Mouse (Mus musculus) gastrocnemius, adult 8-10 months (tissue): ENCODE results near the gene Tmem203. TPM values are rescaled to one million over a fixed set of nuclear protein-coding genes. Genes with fewer than 3 reads are reported as not detected.

Source experiments
- DNase-seq, 2 experiments: peaks; one replicate each; pipeline ENCODE4 v3.0.0; 2022; ENCODE audit warnings: low spot score in 2 of 2
- total RNA-seq, 4 experiments: library from RNA; stranded (reverse); gene quantifications; 2 replicates each; pipeline ENCODE4 v1.2.4; 2022

Gene Tmem203
- total RNA-seq, 4 experiments from 2014 or later: 11.7 to 14.1 (median 13.1) TPM

GRCm38 (mm10) chr2:25290101-25290815 lies 35.0 kb downstream of the Tmem203 start:
- no peak for DNase-seq

- no peak for DNase-seq
Observed at GRCm38 (mm10) chr2:25290816-25291130, 35.5 kb downstream of the Tmem203 start.

- no peak for DNase-seq
Observed at GRCm38 (mm10) chr2:25291184-25292053, 36.2 kb downstream of the Tmem203 start.

- no peak for DNase-seq
Observed at GRCm38 (mm10) chr2:25292054-25292544, 36.9 kb downstream of the Tmem203 start.

- peak; percentile 60 to 63 for DNase-seq
Observed at GRCm38 (mm10) chr2:25292856-25293255, 37.6 kb downstream of the Tmem203 start.

GRCm38 (mm10) chr2:25293706-25294105 lies 38.5 kb downstream of the Tmem203 start:
- no peak for DNase-seq

- no peak for DNase-seq
Observed at GRCm38 (mm10) chr2:25297093-25297492, 41.9 kb downstream of the Tmem203 start.

- no peak for DNase-seq
Observed at GRCm38 (mm10) chr2:25298046-25298445, 42.8 kb downstream of the Tmem203 start.

- DNase-seq: no peak
Observed at GRCm38 (mm10) chr2:25303452-25303851, 48.2 kb downstream of the Tmem203 start.

GRCm38 (mm10) chr2:25303931-25304656 lies 48.9 kb downstream of the Tmem203 start:
- DNase-seq: no peak

- no peak for DNase-seq
Observed at GRCm38 (mm10) chr2:25304657-25305541, 49.7 kb downstream of the Tmem203 start.

Other genes starting within 250 kb of the Tmem203 start
- 1 to 10 TPM; 5.6 to 8.4 (median 7.2) TPM for gene Nsmf, start 201.1 kb upstream of the Tmem203 start, total RNA-seq
- gene Entpd8, start 175.1 kb upstream of the Tmem203 start, total RNA-seq: not detected
- gene Noxa1, start 160.3 kb upstream of the Tmem203 start, total RNA-seq: not detected
- 1 to 10 TPM; 3.0 to 7.1 (median 5.9) TPM for gene Nrarp, start 74.7 kb upstream of the Tmem203 start, total RNA-seq
- gene Tor4a, start 58.6 kb upstream of the Tmem203 start, total RNA-seq: under 1 TPM; 0.48 to 0.92 (median 0.76) TPM
- 10 to 100 TPM; 20.8 to 28.3 (median 22.6) TPM for gene Nelfb, start 44.0 kb upstream of the Tmem203 start, total RNA-seq
- not detected for gene Stpg3, start 40.8 kb upstream of the Tmem203 start, total RNA-seq
- gene Fam166a, start 36.7 kb upstream of the Tmem203 start, total RNA-seq: not detected
- 100 to 1,000 TPM; 228 to 239 (median 232) TPM for gene Tubb4b, start 30.7 kb upstream of the Tmem203 start, total RNA-seq
- not detected for gene Slc34a3, start 21.1 kb upstream of the Tmem203 start, total RNA-seq
- not detected for gene Rnf224, start 18.7 kb upstream of the Tmem203 start, total RNA-seq
- under 1 TPM; 0.36 to 0.87 (median 0.69) TPM for gene Rnf208, start 13.2 kb upstream of the Tmem203 start, total RNA-seq
- not detected for gene Cysrt1, start 13.0 kb upstream of the Tmem203 start, total RNA-seq
- 1 to 10 TPM in 2 of 4 experiments, under 1 TPM in 2; 0.54 to 1.8 (median 1.2) TPM for gene AL732309.1, start 8.6 kb upstream of the Tmem203 start, total RNA-seq
- 1 to 10 TPM; 2.0 to 5.3 (median 2.6) TPM for gene Tprn, start 7.2 kb downstream of the Tmem203 start, total RNA-seq
- 10 to 100 TPM; 29.0 to 36.4 (median 31.2) TPM for gene Ssna1, start 17.0 kb downstream of the Tmem203 start, total RNA-seq
- 10 to 100 TPM; 30.4 to 33.4 (median 31.3) TPM for gene Anapc2, start 17.0 kb downstream of the Tmem203 start, total RNA-seq
- not detected for gene Tmem210, start 32.7 kb downstream of the Tmem203 start, total RNA-seq
- gene Lrrc26, start 34.5 kb downstream of the Tmem203 start, total RNA-seq: not detected
- gene Grin1, start 63.7 kb downstream of the Tmem203 start, total RNA-seq: not detected
- 10 to 100 TPM; 13.9 to 15.0 (median 14.4) TPM for gene Man1b1, start 76.9 kb downstream of the Tmem203 start, total RNA-seq
- 10 to 100 TPM; 12.8 to 20.3 (median 16.7) TPM for gene Dpp7, start 100.9 kb downstream of the Tmem203 start, total RNA-seq
- 10 to 100 TPM in 1 of 4 experiments, 1 to 10 TPM in 3; 3.6 to 11.9 (median 4.8) TPM for gene Uap1l1, start 110.2 kb downstream of the Tmem203 start, total RNA-seq
- not detected for gene Sapcd2, start 116.9 kb downstream of the Tmem203 start, total RNA-seq
- 1 to 10 TPM; 3.8 to 8.0 (median 6.2) TPM for gene Entpd2, start 140.4 kb downstream of the Tmem203 start, total RNA-seq
- 10 to 100 TPM; 12.6 to 19.9 (median 15.7) TPM for gene Npdc1, start 143.9 kb downstream of the Tmem203 start, total RNA-seq
- not detected for gene Fut7, start 167.8 kb downstream of the Tmem203 start, total RNA-seq
- 10 to 100 TPM; 14.6 to 19.4 (median 16.0) TPM for gene Abca2, start 173.3 kb downstream of the Tmem203 start, total RNA-seq
- gene Clic3, start 201.4 kb downstream of the Tmem203 start, total RNA-seq: 1 to 10 TPM in 1 of 4 experiments, under 1 TPM in 2, not detected in 1; 0.64 to 1.1 (median 0.77) TPM
- 10 to 100 TPM; 11.2 to 15.0 (median 14.9) TPM for gene Paxx, start 205.7 kb downstream of the Tmem203 start, total RNA-seq
- not detected for gene Ptgds, start 214.6 kb downstream of the Tmem203 start, total RNA-seq
- not detected for gene Lcn12, start 238.5 kb downstream of the Tmem203 start, total RNA-seq
- gene Fbxw5, start 245.3 kb downstream of the Tmem203 start, total RNA-seq: 100 to 1,000 TPM in 1 of 4 experiments, 10 to 100 TPM in 3; 83.3 to 100 (median 89.7) TPM
- gene C8g, start 246.3 kb downstream of the Tmem203 start, total RNA-seq: 1 to 10 TPM; 1.0 to 1.8 (median 1.6) TPM